Mouse (Mus musculus): Measurements from ENCODE around the gene Tpbg. TPM values are rescaled to one million over a fixed set of nuclear protein-coding genes. Genes with fewer than 3 reads are reported as not detected.
A peak's percentile ranks its signal among the peaks of the same experiment; 100 is the strongest.

Gene Tpbg
- polyA plus RNA-seq, 1 experiment from 2014 or later: 12.1 TPM

GRCm38 (mm10) chr9:85844647-85844983 is 2.4 kb downstream of the Tpbg start:
- Histone ChIP-seq H3K9ac (peak overlapping the region; percentile 54; the same call in 1 of the 2 replicates), H3K4me2 (peak overlapping the region; percentile 97), H3K27me3 (replicated peaks) (peaks cover 4% of the 10 kb centered on the region; the same call in 1 of the 2 replicates), H3K4me3 (peak overlapping the region; percentile 59), H3K36me3 (replicated peaks) (no peaks in the 10 kb centered on the region), H3K9me3 (no peaks in the 10 kb centered on the region), H3K4me1 (peaks cover 26% of the 10 kb centered on the region), H3K27ac (no peak overlapping the region)
- no peak for ATAC-seq (replicated peaks)
- 63% methylated on average over 9 of the region's 9 CpGs for WGBS

GRCm38 (mm10) chr9:85846186-85846585 is 4.0 kb downstream of the Tpbg start:
- WGBS: 64% methylated on average over 2 of the region's 2 CpGs
- Histone ChIP-seq H3K9me3 (no peaks in the 10 kb centered on the region), H3K27me3 (replicated peaks) (no peaks in the 10 kb centered on the region), H3K4me2 (no peak overlapping the region), H3K9ac (no peak overlapping the region), H3K4me1 (peaks cover 26% of the 10 kb centered on the region), H3K36me3 (replicated peaks) (no peaks in the 10 kb centered on the region), H3K27ac (no peak overlapping the region), H3K4me3 (no peak overlapping the region)
- ATAC-seq (replicated peaks): no peak

GRCm38 (mm10) chr9:85854780-85855179 is 12.6 kb downstream of the Tpbg start:
- Histone ChIP-seq H3K36me3 (replicated peaks) (no peaks in the 10 kb centered on the region), H3K4me2 (no peak overlapping the region), H3K9ac (no peak overlapping the region), H3K4me1 (no peaks in the 10 kb centered on the region), H3K9me3 (no peaks in the 10 kb centered on the region), H3K27ac (no peak overlapping the region), H3K27me3 (replicated peaks) (no peaks in the 10 kb centered on the region), H3K4me3 (no peak overlapping the region)
- 92% methylated on average over 4 of the region's 4 CpGs for WGBS
- no peak for ATAC-seq (replicated peaks)

- H3K27ac ChIP-seq: no peak overlapping the region
- no peaks in the 10 kb centered on the region for H3K4me1 ChIP-seq
- H3K27me3 ChIP-seq (replicated peaks): no peaks in the 10 kb centered on the region
- H3K9ac ChIP-seq: no peak overlapping the region
- H3K36me3 ChIP-seq (replicated peaks): no peaks in the 10 kb centered on the region
- H3K4me3 ChIP-seq: no peak overlapping the region
- no peak overlapping the region for H3K4me2 ChIP-seq
- no peaks in the 10 kb centered on the region for H3K9me3 ChIP-seq
- 73% methylated on average over 6 of the region's 6 CpGs for WGBS
- ATAC-seq (replicated peaks): 0 out of 2 replicates have a peak, but pooled peaks have one; percentile 55
Measured at GRCm38 (mm10) chr9:85856511-85856910, 14.3 kb downstream of the Tpbg start.

- no peak overlapping the region for H3K9ac ChIP-seq
- no peaks in the 10 kb centered on the region for H3K4me1 ChIP-seq
- H3K27me3 ChIP-seq (replicated peaks): no peaks in the 10 kb centered on the region
- no peak for ATAC-seq (replicated peaks)
- H3K4me2 ChIP-seq: no peak overlapping the region
- H3K4me3 ChIP-seq: no peak overlapping the region
- no peaks in the 10 kb centered on the region for H3K9me3 ChIP-seq
- WGBS: 38% methylated on average over 4 of the region's 4 CpGs
- H3K27ac ChIP-seq: no peak overlapping the region
- H3K36me3 ChIP-seq (replicated peaks): no peaks in the 10 kb centered on the region
Measured at GRCm38 (mm10) chr9:85861065-85861464, 18.9 kb downstream of the Tpbg start.

- Histone ChIP-seq H3K9me3 (no peaks in the 10 kb centered on the region), H3K27ac (no peak overlapping the region), H3K4me1 (no peaks in the 10 kb centered on the region), H3K9ac (no peak overlapping the region), H3K4me3 (no peak overlapping the region), H3K36me3 (replicated peaks) (no peaks in the 10 kb centered on the region), H3K27me3 (replicated peaks) (no peaks in the 10 kb centered on the region), H3K4me2 (no peak overlapping the region)
- WGBS: 79% methylated on average over 6 of the region's 6 CpGs
- ATAC-seq (replicated peaks): no peak
Measured at GRCm38 (mm10) chr9:85862562-85862961, 20.4 kb downstream of the Tpbg start.

GRCm38 (mm10) chr9:85872908-85873307 is 30.7 kb downstream of the Tpbg start:
- 80% methylated on average over 7 of the region's 7 CpGs for WGBS
- H3K4me1 ChIP-seq: no peaks in the 10 kb centered on the region
- ATAC-seq (replicated peaks): no peak
- H3K9ac ChIP-seq: no peak overlapping the region
- H3K36me3 ChIP-seq (replicated peaks): no peaks in the 10 kb centered on the region
- no peaks in the 10 kb centered on the region for H3K27me3 ChIP-seq (replicated peaks)
- no peak overlapping the region for H3K27ac ChIP-seq
- no peak overlapping the region for H3K4me2 ChIP-seq
- no peaks in the 10 kb centered on the region for H3K9me3 ChIP-seq
- H3K4me3 ChIP-seq: no peak overlapping the region

GRCm38 (mm10) chr9:85893681-85894080 is 51.5 kb downstream of the Tpbg start:
- 84% methylated on average over 5 of the region's 5 CpGs for WGBS
- Histone ChIP-seq H3K9me3 (0 out of 2 replicates have a peak, but pooled peaks cover 2% of the 10 kb centered on the region), H3K4me2 (no peak overlapping the region), H3K9ac (no peak overlapping the region), H3K36me3 (replicated peaks) (no peaks in the 10 kb centered on the region), H3K27me3 (replicated peaks) (no peaks in the 10 kb centered on the region), H3K4me1 (no peaks in the 10 kb centered on the region), H3K27ac (no peak overlapping the region), H3K4me3 (no peak overlapping the region)
- no peak for ATAC-seq (replicated peaks)

Other genes starting within 250 kb of the Tpbg start
- gene Ibtk, start 93.0 kb upstream of the Tpbg start, polyA plus RNA-seq (2015; fragmentation: Nextera tagmentation; extraction: Ambion mirVana): 29.7 and 32.3 TPM in 2 replicates

Data from midbrain, embryonic 15.5 days (tissue).